Mouse (Mus musculus) stomach, embryonic 15.5 days (tissue): ENCODE measurements around the gene Ikzf2. TPM values are rescaled to one million over a fixed set of nuclear protein-coding genes. Genes with fewer than 3 reads are reported as not detected.

ENCODE experiments used
- ATAC-seq: fragments of 200-750 bp; cut with Nextera tagmentation; 2 replicates; pipeline ENCODE4 v1.8.0; 2017; ENCODE audit warnings: low read depth, moderate number of reproducible peaks, moderate TSS enrichment; ENCODE audit not compliant: insufficient read depth, low FRiP score
- H3K27ac ChIP-seq: fragments of 300-500 bp; sonication (generic); 2 replicates; pipeline ENCODE4 v1.5.1; 2015; ENCODE audit warnings: mild to moderate bottlenecking, inconsistent platforms
- H3K27me3 ChIP-seq: fragments of 300-500 bp; sonication (generic); replicated peaks from 2 replicates; pipeline ENCODE4 v1.6.1; 2015; ENCODE audit warnings: inconsistent platforms
- H3K36me3 ChIP-seq: fragments of 300-500 bp; sonication (generic); 2 replicates; pipeline ENCODE4 v1.6.1; 2015; ENCODE audit warnings: inconsistent platforms
- H3K4me1 ChIP-seq: fragments of 300-500 bp; sonication (generic); 2 replicates; pipeline ENCODE4 v1.6.1; 2015; ENCODE audit warnings: inconsistent platforms
- H3K4me2 ChIP-seq: fragments of 300-500 bp; sonication (generic); 2 replicates; pipeline ENCODE4 v1.6.1; 2015; ENCODE audit warnings: mild to moderate bottlenecking, inconsistent platforms
- H3K4me3 ChIP-seq: fragments of 300-500 bp; sonication (generic); replicated peaks from 2 replicates; pipeline ENCODE4 v1.5.1; 2015; ENCODE audit warnings: inconsistent platforms
- H3K9ac ChIP-seq: fragments of 300-500 bp; sonication (generic); 2 replicates; pipeline ENCODE4 v1.6.1; 2015; ENCODE audit warnings: inconsistent platforms
- H3K9me3 ChIP-seq: fragments of 300-500 bp; sonication (generic); 2 replicates; pipeline ENCODE4 v1.6.1; 2016; ENCODE audit warnings: inconsistent platforms
- WGBS: fragments of 180-500 bp; shearing (Covaris S2); methylation state at CpG from one replicate; pipeline ENCODE4 v1.1.7; 2015; 5-methylcytosine and 5-hydroxymethylcytosine counted together
- polyA plus RNA-seq: library from polyadenylated mRNA; unstranded; fragments of >200 nt; fragmentation: Nextera tagmentation; extraction: Ambion mirVana; gene quantifications from 2 replicates; pipeline ENCODE4 v1.2.1, GENCODE M21; 2015

Ikzf2 gene
- polyA plus RNA-seq, 1 experiment from 2014 or later = 7.1 TPM

- H3K9ac ChIP-seq = no peak overlapping the region
- no peak overlapping the region for H3K27ac ChIP-seq
- WGBS = 61% methylated on average over 8 of the region's 8 CpGs
- no peak for ATAC-seq
- no peaks in the 10 kb centered on the region for H3K36me3 ChIP-seq
- H3K4me2 ChIP-seq = no peak overlapping the region
- no peaks in the 10 kb centered on the region for H3K27me3 ChIP-seq
- H3K4me1 ChIP-seq = no peaks in the 10 kb centered on the region
- no peak overlapping the region for H3K4me3 ChIP-seq
- H3K9me3 ChIP-seq = no peaks in the 10 kb centered on the region
Observed at GRCm38 (mm10) chr1:69629513-69629912, 57.5 kb downstream of the Ikzf2 start.

- no peak overlapping the region for H3K27ac ChIP-seq
- no peak for ATAC-seq
- H3K9ac ChIP-seq = no peak overlapping the region
- H3K4me2 ChIP-seq = no peak overlapping the region
- 95% methylated on average over 5 of the region's 5 CpGs for WGBS
- no peaks in the 10 kb centered on the region for H3K9me3 ChIP-seq
- H3K36me3 ChIP-seq = no peaks in the 10 kb centered on the region
- no peaks in the 10 kb centered on the region for H3K27me3 ChIP-seq
- no peak overlapping the region for H3K4me3 ChIP-seq
- no peaks in the 10 kb centered on the region for H3K4me1 ChIP-seq
Observed at GRCm38 (mm10) chr1:69612076-69612475, 75.0 kb downstream of the Ikzf2 start.

- no peak overlapping the region for H3K4me3 ChIP-seq
- no peak overlapping the region for H3K9ac ChIP-seq
- 63% methylated on average over 4 of the region's 4 CpGs for WGBS
- no peaks in the 10 kb centered on the region for H3K4me1 ChIP-seq
- no peaks in the 10 kb centered on the region for H3K27me3 ChIP-seq
- ATAC-seq = no peak
- no peaks in the 10 kb centered on the region for H3K36me3 ChIP-seq
- H3K9me3 ChIP-seq = no peaks in the 10 kb centered on the region
- no peak overlapping the region for H3K27ac ChIP-seq
- no peak overlapping the region for H3K4me2 ChIP-seq
Observed at GRCm38 (mm10) chr1:69611204-69611725, 75.8 kb downstream of the Ikzf2 start.

- 41% methylated on average over 7 of the region's 7 CpGs for WGBS
- no peak overlapping the region for H3K4me3 ChIP-seq
- no peak overlapping the region for H3K4me2 ChIP-seq
- no peak for ATAC-seq
- no peak overlapping the region for H3K9ac ChIP-seq
- H3K9me3 ChIP-seq = no peaks in the 10 kb centered on the region
- H3K4me1 ChIP-seq = no peaks in the 10 kb centered on the region
- no peaks in the 10 kb centered on the region for H3K36me3 ChIP-seq
- H3K27ac ChIP-seq = no peak overlapping the region
- no peaks in the 10 kb centered on the region for H3K27me3 ChIP-seq
Observed at GRCm38 (mm10) chr1:69610791-69611190, 76.3 kb downstream of the Ikzf2 start.

GRCm38 (mm10) chr1:69608846-69609245 lies 78.2 kb downstream of the Ikzf2 start:
- no peak for ATAC-seq

GRCm38 (mm10) chr1:69606844-69607243 lies 80.2 kb downstream of the Ikzf2 start:
- WGBS = 70% methylated on average over 1 of the region's 1 CpGs
- no peak for ATAC-seq
- Histone ChIP-seq H3K4me1 (no peaks in the 10 kb centered on the region), H3K4me3 (no peak overlapping the region), H3K4me2 (no peak overlapping the region), H3K9me3 (no peaks in the 10 kb centered on the region), H3K27me3 (no peaks in the 10 kb centered on the region), H3K36me3 (no peaks in the 10 kb centered on the region), H3K27ac (no peak overlapping the region), H3K9ac (no peak overlapping the region)

More at GRCm38 (mm10) chr1:69608846-69609245, 78.2 kb downstream of the Ikzf2 start:
- no peak overlapping the region for H3K4me2 ChIP-seq
- H3K4me3 ChIP-seq = no peak overlapping the region
- H3K4me1 ChIP-seq = no peaks in the 10 kb centered on the region
- H3K27ac ChIP-seq = no peak overlapping the region
- no peak overlapping the region for H3K9ac ChIP-seq
- H3K27me3 ChIP-seq = no peaks in the 10 kb centered on the region
- WGBS = 70% methylated on average over 5 of the region's 5 CpGs
- H3K36me3 ChIP-seq = no peaks in the 10 kb centered on the region
- no peaks in the 10 kb centered on the region for H3K9me3 ChIP-seq

- no peaks in the 10 kb centered on the region for H3K4me1 ChIP-seq
- WGBS = 24% methylated on average over 3 of the region's 3 CpGs
- H3K4me2 ChIP-seq = no peak overlapping the region
- H3K9ac ChIP-seq = no peak overlapping the region
- H3K9me3 ChIP-seq = no peaks in the 10 kb centered on the region
- no peak for ATAC-seq
- H3K36me3 ChIP-seq = no peaks in the 10 kb centered on the region
- no peaks in the 10 kb centered on the region for H3K27me3 ChIP-seq
- H3K4me3 ChIP-seq = no peak overlapping the region
- H3K27ac ChIP-seq = no peak overlapping the region
Observed at GRCm38 (mm10) chr1:69604213-69604612, 82.8 kb downstream of the Ikzf2 start.

GRCm38 (mm10) chr1:69600954-69601353 lies 86.1 kb downstream of the Ikzf2 start:
- no peak for ATAC-seq
- Histone ChIP-seq H3K4me2 (no peak overlapping the region), H3K27ac (no peak overlapping the region), H3K36me3 (no peaks in the 10 kb centered on the region), H3K4me1 (no peaks in the 10 kb centered on the region), H3K4me3 (no peak overlapping the region), H3K27me3 (no peaks in the 10 kb centered on the region), H3K9me3 (no peaks in the 10 kb centered on the region), H3K9ac (no peak overlapping the region)
- 47% methylated on average over 1 of the region's 1 CpGs for WGBS

GRCm38 (mm10) chr1:69599074-69599772 lies 87.8 kb downstream of the Ikzf2 start:
- WGBS = 80% methylated on average over 12 of the region's 12 CpGs
- no peaks in the 10 kb centered on the region for H3K36me3 ChIP-seq

GRCm38 (mm10) chr1:69591889-69592288 lies 95.2 kb downstream of the Ikzf2 start:
- Histone ChIP-seq H3K9me3 (no peaks in the 10 kb centered on the region), H3K9ac (no peak overlapping the region), H3K4me2 (no peak overlapping the region), H3K4me3 (no peak overlapping the region), H3K27me3 (no peaks in the 10 kb centered on the region), H3K36me3 (no peaks in the 10 kb centered on the region), H3K4me1 (0 out of 2 replicates have a peak, but pooled peaks cover 3% of the 10 kb centered on the region), H3K27ac (no peak overlapping the region)
- WGBS = 62% methylated on average over 6 of the region's 6 CpGs
- ATAC-seq = no peak

More at GRCm38 (mm10) chr1:69599074-69599772, 87.8 kb downstream of the Ikzf2 start:
- Histone ChIP-seq H3K27me3 (no peaks in the 10 kb centered on the region), H3K9ac (no peak overlapping the region), H3K4me2 (no peak overlapping the region), H3K4me3 (no peak overlapping the region), H3K27ac (no peak overlapping the region), H3K9me3 (no peaks in the 10 kb centered on the region), H3K4me1 (no peaks in the 10 kb centered on the region)
- no peak for ATAC-seq

- 47% methylated on average over 7 of the region's 7 CpGs for WGBS
- no peak for ATAC-seq
- no peaks in the 10 kb centered on the region for H3K27me3 ChIP-seq
- 0 out of 2 replicates have a peak, but pooled peaks cover 3% of the 10 kb centered on the region for H3K4me1 ChIP-seq
- no peak overlapping the region for H3K27ac ChIP-seq
- no peak overlapping the region for H3K4me3 ChIP-seq
- H3K36me3 ChIP-seq = no peaks in the 10 kb centered on the region
- no peaks in the 10 kb centered on the region for H3K9me3 ChIP-seq
- H3K4me2 ChIP-seq = no peak overlapping the region
- H3K9ac ChIP-seq = no peak overlapping the region
Observed at GRCm38 (mm10) chr1:69591328-69591801, 95.7 kb downstream of the Ikzf2 start.

- Histone ChIP-seq H3K27me3 (no peaks in the 10 kb centered on the region), H3K9ac (no peak overlapping the region), H3K4me2 (no peak overlapping the region), H3K9me3 (no peaks in the 10 kb centered on the region), H3K4me1 (no peaks in the 10 kb centered on the region), H3K27ac (no peak overlapping the region), H3K4me3 (no peak overlapping the region), H3K36me3 (no peaks in the 10 kb centered on the region)
- ATAC-seq = no peak
- WGBS = 44% methylated on average over 2 of the region's 2 CpGs
Observed at GRCm38 (mm10) chr1:69585546-69585945, 101.5 kb downstream of the Ikzf2 start.
